Mouse (Mus musculus) heart, embryonic 16.5 days (tissue): ENCODE results near the gene Cadps2. TPM values are rescaled to one million over a fixed set of nuclear protein-coding genes. Genes with fewer than 3 reads are reported as not detected.

Experiments
- ATAC-seq: fragments of 200-750 bp; cut with Nextera tagmentation; replicated peaks from 2 replicates; pipeline ENCODE4 v1.8.0; 2017; ENCODE audit warnings: moderate number of reproducible peaks; ENCODE audit not compliant: insufficient read depth, low FRiP score; ENCODE audit errors: extremely low read depth
- H3K27ac ChIP-seq: fragments of 300-500 bp; sonication (generic); 2 replicates; pipeline ENCODE4 v1.5.1; 2014; ENCODE audit warnings: mild to moderate bottlenecking, low read length, control low read depth, moderate library complexity
- H3K27me3 ChIP-seq: fragments of 300-500 bp; sonication (generic); 2 replicates; pipeline ENCODE4 v1.6.1; 2014; ENCODE audit warnings: low read length, mixed read lengths; ENCODE audit not compliant: control insufficient read depth, insufficient read depth
- H3K36me3 ChIP-seq: fragments of 300-500 bp; sonication (generic); 2 replicates; pipeline ENCODE4 v1.6.1; 2014; ENCODE audit not compliant: control insufficient read depth, insufficient read depth
- H3K4me1 ChIP-seq: fragments of 300-500 bp; sonication (generic); 2 replicates; pipeline ENCODE4 v1.6.1; 2014; ENCODE audit warnings: low read length, mixed read lengths; ENCODE audit not compliant: control insufficient read depth, insufficient read depth
- H3K4me2 ChIP-seq: fragments of 300-500 bp; sonication (generic); 2 replicates; pipeline ENCODE4 v1.6.1; 2014; ENCODE audit warnings: low read depth, mild to moderate bottlenecking, control low read depth, low read length
- H3K4me3 ChIP-seq: fragments of 300-500 bp; sonication (generic); 2 replicates; pipeline ENCODE4 v1.5.1; 2014; ENCODE audit warnings: mild to moderate bottlenecking, control low read depth, low read length
- H3K9ac ChIP-seq: fragments of 300-500 bp; sonication (generic); 2 replicates; pipeline ENCODE4 v1.6.1; 2014; ENCODE audit warnings: low read length, control low read depth
- H3K9me3 ChIP-seq: fragments of 300-500 bp; sonication (generic); replicated peaks from 2 replicates; pipeline ENCODE4 v1.6.1; 2016; ENCODE audit warnings: low read length; ENCODE audit not compliant: control insufficient read depth
- WGBS: fragments of 180-500 bp; shearing (Covaris S2); extraction: QIAGEN DNeasy Blood & Tissue Kit; methylation state at CpG from one replicate; pipeline ENCODE4 v1.1.7; 2014; 5-methylcytosine and 5-hydroxymethylcytosine counted together
- polyA plus RNA-seq: library from polyadenylated mRNA; unstranded; fragments of >200 nt; fragmentation: Nextera tagmentation; extraction: Ambion mirVana; gene quantifications from 2 replicates; pipeline ENCODE4 v1.2.1, GENCODE M21; 2015

The Cadps2 gene
- polyA plus RNA-seq, 1 experiment from 2014 or later = 1.3 TPM

- no peaks in the 10 kb centered on the region for H3K4me1 ChIP-seq
- no peaks in the 10 kb centered on the region for H3K9me3 ChIP-seq
- no peak overlapping the region for H3K9ac ChIP-seq
- ATAC-seq = no peak
- no peak overlapping the region for H3K4me3 ChIP-seq
- H3K27ac ChIP-seq = no peak overlapping the region
- H3K36me3 ChIP-seq = no peaks in the 10 kb centered on the region
- H3K27me3 ChIP-seq = no peaks in the 10 kb centered on the region
- WGBS = 43% methylated on average over 5 of the region's 5 CpGs
- no peak overlapping the region for H3K4me2 ChIP-seq
These were observed 452.5 kb downstream of the Cadps2 start for GRCm38 (mm10) chr6:23386711-23387110.

- Histone ChIP-seq H3K27ac (no peak overlapping the region), H3K9me3 (no peaks in the 10 kb centered on the region), H3K4me2 (no peak overlapping the region), H3K9ac (no peak overlapping the region), H3K27me3 (no peaks in the 10 kb centered on the region), H3K4me1 (no peaks in the 10 kb centered on the region), H3K36me3 (no peaks in the 10 kb centered on the region), H3K4me3 (no peak overlapping the region)
- 37% methylated on average over 1 of the region's 1 CpGs for WGBS
- ATAC-seq = no peak
These were observed 456.2 kb downstream of the Cadps2 start for GRCm38 (mm10) chr6:23383004-23383347.

GRCm38 (mm10) chr6:23382283-23383003, 456.8 kb downstream of the Cadps2 start:
- Histone ChIP-seq H3K4me1 (no peaks in the 10 kb centered on the region), H3K36me3 (no peaks in the 10 kb centered on the region), H3K4me2 (no peak overlapping the region), H3K4me3 (no peak overlapping the region), H3K27me3 (no peaks in the 10 kb centered on the region), H3K9me3 (no peaks in the 10 kb centered on the region), H3K9ac (no peak overlapping the region), H3K27ac (no peak overlapping the region)
- WGBS = 45% methylated on average over 12 of the region's 12 CpGs
- no peak for ATAC-seq

GRCm38 (mm10) chr6:23376327-23376726, 462.9 kb downstream of the Cadps2 start:
- Histone ChIP-seq H3K27me3 (no peaks in the 10 kb centered on the region), H3K9me3 (no peaks in the 10 kb centered on the region), H3K36me3 (no peaks in the 10 kb centered on the region), H3K4me1 (no peaks in the 10 kb centered on the region), H3K9ac (no peak overlapping the region), H3K4me3 (no peak overlapping the region), H3K4me2 (no peak overlapping the region), H3K27ac (no peak overlapping the region)
- 83% methylated on average over 7 of the region's 7 CpGs for WGBS
- no peak for ATAC-seq

- Histone ChIP-seq H3K9ac (no peak overlapping the region), H3K4me1 (no peaks in the 10 kb centered on the region), H3K4me2 (no peak overlapping the region), H3K4me3 (no peak overlapping the region), H3K27ac (no peak overlapping the region), H3K27me3 (no peaks in the 10 kb centered on the region), H3K36me3 (no peaks in the 10 kb centered on the region), H3K9me3 (no peaks in the 10 kb centered on the region)
- no peak for ATAC-seq
- 76% methylated on average over 8 of the region's 8 CpGs for WGBS
These were observed 477.3 kb downstream of the Cadps2 start for GRCm38 (mm10) chr6:23361842-23362451.

- Histone ChIP-seq H3K4me1 (no peaks in the 10 kb centered on the region), H3K9me3 (no peaks in the 10 kb centered on the region), H3K4me3 (no peak overlapping the region), H3K36me3 (no peaks in the 10 kb centered on the region), H3K9ac (no peak overlapping the region), H3K27me3 (no peaks in the 10 kb centered on the region), H3K4me2 (no peak overlapping the region), H3K27ac (no peak overlapping the region)
- WGBS = 67% methylated on average over 2 of the region's 2 CpGs
- no peak for ATAC-seq
These were observed 478.6 kb downstream of the Cadps2 start for GRCm38 (mm10) chr6:23360596-23360995.

- Histone ChIP-seq H3K4me2 (no peak overlapping the region), H3K27me3 (no peaks in the 10 kb centered on the region), H3K27ac (no peak overlapping the region), H3K4me3 (no peak overlapping the region), H3K9me3 (no peaks in the 10 kb centered on the region), H3K4me1 (no peaks in the 10 kb centered on the region), H3K9ac (no peak overlapping the region), H3K36me3 (no peaks in the 10 kb centered on the region)
- WGBS = 47% methylated on average over 4 of the region's 4 CpGs
- ATAC-seq = no peak
These were observed 483.1 kb downstream of the Cadps2 start for GRCm38 (mm10) chr6:23356141-23356540.

- H3K9ac ChIP-seq = no peak overlapping the region
- no peak overlapping the region for H3K4me2 ChIP-seq
- H3K9me3 ChIP-seq = no peaks in the 10 kb centered on the region
- no peaks in the 10 kb centered on the region for H3K36me3 ChIP-seq
- H3K4me1 ChIP-seq = no peaks in the 10 kb centered on the region
- no peak overlapping the region for H3K27ac ChIP-seq
- H3K4me3 ChIP-seq = no peak overlapping the region
- H3K27me3 ChIP-seq = no peaks in the 10 kb centered on the region
- 10% methylated on average over 7 of the region's 7 CpGs for WGBS
- no peak for ATAC-seq
These were observed 485.7 kb downstream of the Cadps2 start for GRCm38 (mm10) chr6:23353480-23353879.

- no peaks in the 10 kb centered on the region for H3K36me3 ChIP-seq
- no peak overlapping the region for H3K9ac ChIP-seq
- H3K4me1 ChIP-seq = no peaks in the 10 kb centered on the region
- ATAC-seq = no peak
- no peak overlapping the region for H3K4me3 ChIP-seq
- no peaks in the 10 kb centered on the region for H3K27me3 ChIP-seq
- H3K9me3 ChIP-seq = no peaks in the 10 kb centered on the region
- H3K27ac ChIP-seq = no peak overlapping the region
- WGBS = 79% methylated on average over 7 of the region's 7 CpGs
- H3K4me2 ChIP-seq = no peak overlapping the region
These were observed 501.7 kb downstream of the Cadps2 start for GRCm38 (mm10) chr6:23337411-23338063.
